Mouse (Mus musculus): ENCODE results near the gene Coasy. TPM values are rescaled to one million over a fixed set of nuclear protein-coding genes. Genes with fewer than 3 reads are reported as not detected.

Gene Coasy
- polyA plus RNA-seq, 1 experiment from 2014 or later = 45.7 TPM

DNA sequence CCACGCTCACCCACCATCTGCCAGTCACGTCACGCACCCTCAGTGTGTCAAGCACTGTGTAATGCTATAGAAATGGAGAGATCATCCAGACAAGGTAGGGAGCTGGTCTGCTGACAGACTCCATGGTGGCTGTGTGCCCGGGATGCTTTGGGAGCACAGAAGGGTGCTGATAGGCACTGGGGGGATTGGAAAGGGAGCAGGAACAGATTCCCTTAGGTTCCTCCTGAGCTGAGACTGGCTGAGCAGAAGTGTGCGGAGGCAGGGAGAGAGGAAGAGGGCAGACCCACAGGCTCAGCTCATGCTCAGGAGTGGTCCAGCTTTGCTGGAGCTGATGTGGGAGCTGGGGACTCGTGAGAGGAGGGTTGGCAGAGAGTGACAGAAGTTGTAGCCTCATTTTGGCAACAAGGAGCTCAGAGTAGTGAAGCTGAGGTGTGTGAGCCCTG, 31.3 kb upstream of the Coasy start:
- DNase-seq (ENCODE audit: low read depth, low spot score) (no peak), ATAC-seq (no peak)
- in situ Hi-C loops (cut with MboI; ENCODE audit: low pct_unique_long_range_greater_than_20kb) = no loop called here
- no peaks in the 10 kb centered on the region for H3K27me3 ChIP-seq
- CTCF ChIA-PET = interaction anchor here (0.9 to 1.3 kb wide), 4 partner anchors 8 to 19 kb away, joined by 3 to 5 read pairs (median 3); no protein-coding TSS in a partner anchor
- POLR2A ChIA-PET = interaction anchor here (1.0 kb wide), 2 partner anchors 13 to 40 kb away, joined by 3 read pairs; no protein-coding TSS in a partner anchor
- TF ChIP-seq CTCF (IDR thresholded peaks at IDR 0.05) = no peak

DNA sequence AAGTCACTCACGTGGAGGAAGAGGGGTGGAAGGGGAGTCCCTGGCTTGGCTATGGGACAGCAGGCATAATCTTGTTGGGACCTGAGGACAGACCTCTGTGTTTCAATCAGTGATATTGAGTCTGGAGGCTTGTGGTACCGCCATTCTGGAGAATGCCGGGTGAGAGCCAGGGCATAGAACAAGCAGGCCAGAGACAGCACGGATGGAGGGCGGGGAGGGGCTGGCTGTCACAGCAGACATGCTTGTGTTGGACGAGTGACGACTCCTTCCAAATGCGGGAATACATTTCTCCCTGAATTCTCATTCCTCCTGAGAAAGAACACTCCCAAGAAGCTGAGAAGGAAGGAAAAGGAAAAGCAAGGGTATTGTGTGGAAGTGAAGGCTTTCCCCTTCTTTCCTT, 30.7 kb upstream of the Coasy start:
- CTCF ChIA-PET = interaction anchor here (0.9 to 1.3 kb wide), 4 partner anchors 9 to 19 kb away, joined by 3 to 5 read pairs (median 3); no protein-coding TSS in a partner anchor
- no peaks in the 10 kb centered on the region for H3K27me3 ChIP-seq
- in situ Hi-C loops (cut with MboI; ENCODE audit: low pct_unique_long_range_greater_than_20kb) = no loop called here
- no peak for TF ChIP-seq CTCF (IDR thresholded peaks at IDR 0.05)
- DNase-seq (ENCODE audit: low read depth, low spot score) (no peak), ATAC-seq (no peak)
- POLR2A ChIA-PET = interaction anchor here (0.6 to 1.0 kb wide), 3 partner anchors 12 to 41 kb away, joined by 3 read pairs; no protein-coding TSS in a partner anchor

DNA sequence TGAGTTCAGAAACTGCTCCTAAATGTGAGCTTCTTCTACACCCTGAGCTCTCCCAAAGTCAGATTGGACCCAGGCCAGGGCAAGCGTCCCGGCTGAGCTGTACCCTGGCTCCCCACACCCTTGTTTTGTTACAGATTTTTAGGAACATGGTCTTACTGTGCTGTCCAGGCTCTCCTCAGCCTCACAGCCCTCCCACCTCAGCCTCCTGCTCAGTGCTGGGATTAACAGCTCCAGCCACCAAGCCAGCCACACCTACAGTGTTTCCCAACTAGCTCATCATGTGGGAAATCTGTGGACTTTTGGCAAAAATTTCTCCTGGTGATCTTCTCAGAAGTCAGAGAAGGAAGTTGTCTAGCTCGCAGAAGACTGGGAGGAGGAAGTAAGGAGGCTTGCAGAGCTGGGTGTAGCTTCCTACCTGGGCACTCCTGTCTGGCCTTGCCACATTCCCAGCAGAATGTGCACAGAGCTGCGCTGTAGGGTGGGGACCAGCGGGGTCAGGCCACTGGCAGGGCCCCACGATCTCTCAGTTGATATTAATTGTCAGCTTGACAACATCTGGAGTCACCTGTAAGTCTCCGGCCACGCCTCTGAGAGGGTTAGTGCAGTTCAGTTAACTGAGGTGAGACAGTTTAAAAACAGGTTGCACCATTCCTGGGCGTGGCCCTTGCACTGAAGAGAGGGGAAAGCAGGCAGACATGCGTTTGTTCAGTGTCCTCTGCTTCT, 29.5 kb upstream of the Coasy start:
- ChIA-PET POLR2A (interaction anchor here (1.4 kb wide), 1 partner anchor 13 kb away, joined by 4 read pairs; no protein-coding TSS in a partner anchor), CTCF (interaction anchor here (0.8 to 1.0 kb wide), 2 partner anchors 11 to 69 kb away, joined by 3 read pairs; no protein-coding TSS in a partner anchor)
- H3K27me3 ChIP-seq = no peaks in the 10 kb centered on the region
- no peak for TF ChIP-seq CTCF (IDR thresholded peaks at IDR 0.05)
- no peak for DNase-seq (ENCODE audit: low read depth, low spot score)
- no peak for ATAC-seq
- in situ Hi-C loops (cut with MboI; ENCODE audit: low pct_unique_long_range_greater_than_20kb) = no loop called here

DNA sequence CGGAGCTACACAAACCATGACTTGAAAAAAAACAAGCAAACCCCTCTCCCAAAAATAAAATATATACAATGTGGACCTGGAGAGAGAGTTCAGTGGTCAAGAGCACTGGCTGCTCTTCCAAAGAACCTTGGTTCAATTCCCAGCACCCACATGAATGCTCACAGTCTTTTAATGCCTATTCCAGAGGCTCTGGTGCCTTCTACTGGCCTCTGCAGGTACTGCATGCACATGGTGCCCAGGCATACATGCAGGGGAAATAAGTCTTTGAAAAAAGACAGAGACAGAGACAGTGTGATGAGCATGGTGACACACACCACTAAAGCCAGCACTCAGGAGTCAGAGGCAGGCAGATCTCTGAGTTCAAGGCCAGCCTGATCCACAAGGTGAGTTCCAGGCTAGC, 28.4 kb upstream of the Coasy start:
- no peak for DNase-seq (ENCODE audit: low read depth, low spot score)
- in situ Hi-C loops (cut with MboI; ENCODE audit: low pct_unique_long_range_greater_than_20kb) = no loop called here
- no peaks in the 10 kb centered on the region for H3K27me3 ChIP-seq
- ChIA-PET CTCF (interaction anchor here (1.5 to 3.6 kb wide), 2 partner anchors 70 to 86 kb away, joined by 5 to 16 read pairs; no protein-coding TSS in a partner anchor), POLR2A (no interaction called here)
- TF ChIP-seq CTCF (IDR thresholded peaks at IDR 0.05) = no peak
- ATAC-seq = no peak

DNA sequence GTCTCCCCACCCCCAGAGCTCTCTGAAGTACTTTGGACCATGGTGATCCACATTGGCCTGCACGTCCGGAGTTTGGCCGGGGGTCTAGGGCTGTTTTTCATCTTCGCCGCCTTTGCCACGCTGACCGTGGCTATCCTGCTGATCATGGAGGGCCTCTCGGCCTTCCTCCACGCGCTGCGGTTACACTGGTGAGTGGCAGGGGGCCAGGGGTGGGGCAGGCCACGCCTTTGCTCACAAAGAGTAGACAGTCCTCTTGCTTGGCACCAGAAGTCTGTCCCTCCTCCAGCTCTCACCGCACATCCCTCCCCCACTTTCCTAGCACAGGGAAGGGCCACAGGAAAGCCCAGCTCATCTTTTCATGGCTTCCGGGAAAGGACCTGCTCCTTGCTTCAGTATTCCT, 26.9 kb upstream of the Coasy start:
- no peaks in the 10 kb centered on the region for H3K27me3 ChIP-seq
- ATAC-seq = no peak
- in situ Hi-C loops (cut with MboI; ENCODE audit: low pct_unique_long_range_greater_than_20kb) = loop anchor here (5.0 kb wide), 2 partner anchors 73 to 158 kb away; no protein-coding TSS in a partner anchor
- DNase-seq (ENCODE audit: low read depth, low spot score) = no peak
- TF ChIP-seq CTCF (IDR thresholded peaks at IDR 0.05) = no peak
- POLR2A ChIA-PET = interaction anchor here (0.8 kb wide), 1 partner anchor 13 kb away, joined by 3 read pairs; no protein-coding TSS in a partner anchor
- CTCF ChIA-PET = interaction anchor here (0.6 to 3.6 kb wide), 5 partner anchors 20 to 87 kb away, joined by 3 to 16 read pairs (median 3); no protein-coding TSS in a partner anchor

DNA sequence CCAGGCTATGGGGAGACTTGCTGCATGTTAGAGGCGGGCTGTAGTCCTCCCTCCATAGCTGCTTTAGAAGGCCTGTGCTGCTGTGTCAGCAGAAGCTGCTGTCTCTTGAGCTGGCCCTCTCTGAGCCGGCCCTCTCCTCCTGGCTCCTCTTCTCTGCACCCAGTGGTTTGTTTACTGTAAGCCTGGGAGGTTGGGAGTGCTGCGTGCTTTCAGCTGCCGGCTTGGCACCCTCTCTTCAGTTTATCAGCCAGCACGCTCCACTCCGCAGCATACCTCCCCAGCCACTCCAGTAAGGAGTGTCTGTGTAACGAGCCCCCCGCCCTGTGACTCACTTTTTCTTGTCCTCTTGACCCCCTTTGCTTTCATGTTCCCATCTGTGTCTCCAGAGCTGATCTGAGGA, 25.5 kb upstream of the Coasy start:
- CTCF ChIA-PET = interaction anchor here (0.8 to 3.6 kb wide), 9 partner anchors 11 to 163 kb away, joined by 3 to 16 read pairs (median 3); no protein-coding TSS in a partner anchor
- no peak for TF ChIP-seq CTCF (IDR thresholded peaks at IDR 0.05)
- in situ Hi-C loops (cut with MboI; ENCODE audit: low pct_unique_long_range_greater_than_20kb) = loop anchor here (5.0 kb wide), 2 partner anchors 75 to 160 kb away; no protein-coding TSS in a partner anchor

DNA sequence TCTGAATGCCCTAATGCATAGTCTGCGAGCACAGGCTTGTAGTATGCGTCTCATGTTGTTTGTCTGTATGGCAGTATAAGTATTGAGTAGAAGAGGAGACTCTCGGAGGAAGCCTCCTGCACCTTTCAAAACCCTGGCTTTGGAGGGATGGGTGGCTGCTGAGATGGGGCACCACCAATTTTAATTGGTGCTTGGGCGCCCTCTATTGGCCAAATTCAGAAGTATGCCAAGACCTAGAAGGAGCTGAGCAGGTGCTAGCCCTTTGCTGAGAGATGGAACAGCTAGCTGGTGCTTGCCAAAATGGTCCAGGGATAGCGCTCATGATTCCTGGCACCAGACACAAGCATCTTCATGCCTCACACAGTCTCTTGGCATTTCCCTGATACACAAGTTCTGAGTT, 24.5 kb upstream of the Coasy start:
- no peaks in the 10 kb centered on the region for H3K27me3 ChIP-seq
- DNase-seq (ENCODE audit: low read depth, low spot score) (peak; percentile 20), ATAC-seq (no peak)
- in situ Hi-C loops (cut with MboI; ENCODE audit: low pct_unique_long_range_greater_than_20kb) = loop anchor here (5.0 kb wide), 2 partner anchors 76 to 161 kb away; no protein-coding TSS in a partner anchor
- CTCF ChIA-PET = interaction anchor here (0.6 to 3.6 kb wide), 13 partner anchors 10 to 143 kb away, joined by 3 to 16 read pairs (median 4); partner anchors contain the start of gene Coasy
- POLR2A ChIA-PET = interaction anchor here (0.9 kb wide), 1 partner anchor 24 kb away, joined by 3 read pairs; no protein-coding TSS in a partner anchor
- peak; percentile 90 for TF ChIP-seq CTCF (IDR thresholded peaks at IDR 0.05)

More for the DNA sequence above, 25.5 kb upstream of the Coasy start:
- DNase-seq (ENCODE audit: low read depth, low spot score) = peak; percentile 38
- POLR2A ChIA-PET = interaction anchor here (0.9 kb wide), 1 partner anchor 23 kb away, joined by 3 read pairs; no protein-coding TSS in a partner anchor
- H3K27me3 ChIP-seq = no peaks in the 10 kb centered on the region
- ATAC-seq = no peak

DNA sequence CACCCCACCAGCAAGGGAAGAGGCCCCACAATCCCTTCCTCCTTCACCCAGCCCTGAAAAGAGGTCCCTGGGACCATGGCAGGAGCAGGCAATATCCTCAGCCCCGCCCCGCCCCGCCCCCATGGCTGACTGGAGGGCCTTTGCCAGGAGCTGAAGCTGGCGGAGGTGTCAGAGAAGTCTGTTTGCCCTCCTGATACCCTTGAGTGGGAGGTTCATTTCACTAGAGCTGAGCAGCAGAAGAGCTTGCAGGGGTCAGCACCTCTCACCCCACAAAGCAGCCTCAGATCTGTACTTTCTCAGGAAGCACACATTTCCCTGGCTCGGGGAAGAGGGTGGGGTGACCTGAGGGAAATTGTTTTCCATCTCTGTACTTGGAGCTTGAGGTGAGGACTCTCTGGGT, 23.6 kb upstream of the Coasy start:
- in situ Hi-C loops (cut with MboI; ENCODE audit: low pct_unique_long_range_greater_than_20kb) = loop anchor here (5.0 kb wide), 2 partner anchors 76 to 161 kb away; no protein-coding TSS in a partner anchor
- ChIA-PET CTCF (interaction anchor here (0.6 to 2.5 kb wide), 8 partner anchors 21 to 160 kb away, joined by 3 to 8 read pairs (median 4); partner anchors contain the start of gene Coasy), POLR2A (interaction anchor here (0.6 kb wide), 1 partner anchor 181 kb away, joined by 3 read pairs; no protein-coding TSS in a partner anchor)
- no peak for TF ChIP-seq CTCF (IDR thresholded peaks at IDR 0.05)
- no peak for ATAC-seq
- DNase-seq (ENCODE audit: low read depth, low spot score) = no peak
- no peaks in the 10 kb centered on the region for H3K27me3 ChIP-seq

DNA sequence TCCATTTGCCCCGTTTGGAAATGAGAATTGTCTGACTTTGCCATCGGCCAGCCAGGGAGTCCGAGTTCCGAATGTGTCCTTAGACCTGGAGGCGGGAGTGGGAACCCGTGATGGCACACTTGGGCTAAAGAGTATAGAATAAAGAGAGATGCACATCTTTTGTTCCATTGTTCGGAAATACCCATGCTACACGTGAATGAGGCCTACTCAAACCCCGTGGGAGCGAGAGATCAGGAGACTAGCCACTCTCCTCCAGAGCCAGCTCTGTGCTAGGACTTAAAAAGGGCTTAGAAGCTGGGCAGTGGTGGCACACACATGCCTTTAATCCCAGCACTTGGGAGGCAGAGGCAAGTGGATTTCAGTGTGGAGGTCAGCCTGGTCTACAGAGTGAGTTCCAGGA, 22.9 kb upstream of the Coasy start:
- POLR2A ChIA-PET = interaction anchor here (0.6 to 1.3 kb wide), 4 partner anchors 37 to 121 kb away, joined by 3 to 4 read pairs (median 3); no protein-coding TSS in a partner anchor
- ATAC-seq (no peak), DNase-seq (ENCODE audit: low read depth, low spot score) (no peak)
- CTCF ChIA-PET = interaction anchor here (0.7 to 2.5 kb wide), 5 partner anchors 24 to 117 kb away, joined by 3 to 7 read pairs (median 4); partner anchors contain the start of gene Coasy
- no peak for TF ChIP-seq CTCF (IDR thresholded peaks at IDR 0.05)
- H3K27me3 ChIP-seq = no peaks in the 10 kb centered on the region
- in situ Hi-C loops (cut with MboI; ENCODE audit: low pct_unique_long_range_greater_than_20kb) = loop anchor here (5.0 kb wide), 2 partner anchors 77 to 162 kb away; no protein-coding TSS in a partner anchor

DNA sequence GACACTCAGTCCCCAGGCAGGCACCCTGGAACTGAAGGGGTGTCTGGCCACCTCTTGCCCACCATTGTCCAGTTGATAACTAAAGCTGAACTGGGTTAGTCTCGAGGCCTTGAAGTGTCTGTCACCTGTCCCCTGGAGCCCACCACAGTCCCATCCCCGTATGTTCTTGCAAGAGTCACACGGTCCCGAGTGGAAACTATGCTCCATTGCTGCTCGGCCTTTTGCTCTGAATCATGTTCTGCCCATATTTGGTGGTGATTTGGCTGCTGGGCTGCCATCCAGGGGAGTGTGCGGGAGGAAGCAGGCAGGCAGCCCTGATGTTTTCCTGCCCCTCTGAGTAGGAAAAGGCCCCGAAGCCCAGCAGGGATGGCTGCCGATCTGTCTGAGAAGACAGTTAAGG, 22.2 kb upstream of the Coasy start:
- peak; percentile 38 for ATAC-seq
- no peaks in the 10 kb centered on the region for H3K27me3 ChIP-seq
- ChIA-PET POLR2A (interaction anchor here (0.6 to 1.3 kb wide), 4 partner anchors 38 to 121 kb away, joined by 3 to 4 read pairs (median 3); no protein-coding TSS in a partner anchor), CTCF (interaction anchor here (0.7 to 1.5 kb wide), 4 partner anchors 72 to 116 kb away, joined by 3 to 4 read pairs (median 4); no protein-coding TSS in a partner anchor)
- DNase-seq (ENCODE audit: low read depth, low spot score) = peak; percentile 31
- TF ChIP-seq CTCF (IDR thresholded peaks at IDR 0.05) = no peak
- in situ Hi-C loops (cut with MboI; ENCODE audit: low pct_unique_long_range_greater_than_20kb) = no loop called here
